Mouse (Mus musculus): Measurements from ENCODE around the gene Rptor. TPM values are rescaled to one million over a fixed set of nuclear protein-coding genes. Genes with fewer than 3 reads are reported as not detected.

Gene Rptor
- total RNA-seq, 2 experiments from 2014 or later = 52.8 to 56.2 TPM

GRCm38 (mm10) chr11:119598856-119599255 is 3.8 kb upstream of the Rptor start:
- no peak for DNase-seq (ENCODE audit: low spot score in 2 of 2)
- intact Hi-C loops (cut with DNase I) = no loop called here

DNA sequence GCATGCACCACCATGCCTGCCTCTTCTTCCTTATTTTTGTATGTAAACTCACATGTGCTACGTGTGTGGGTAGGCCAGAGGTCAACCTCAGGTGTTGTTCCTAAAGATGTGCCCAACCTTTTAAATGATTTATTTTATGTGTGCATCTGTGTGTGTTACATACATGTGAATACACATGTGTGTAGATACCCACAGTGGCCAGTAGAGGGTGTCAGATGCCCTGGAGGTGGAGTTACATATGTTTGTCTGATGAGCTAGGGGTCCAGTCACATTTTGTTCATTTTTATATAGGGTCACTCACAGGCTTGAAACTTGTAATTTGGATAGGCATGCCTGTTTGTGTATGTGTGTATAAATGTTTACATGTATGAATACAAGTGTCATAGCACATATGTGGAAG is 2.4 kb upstream of the Rptor start:
- no peak for DNase-seq (ENCODE audit: low spot score in 2 of 2)
- intact Hi-C loops (cut with DNase I) = loop anchor here (5.0 kb wide), 1 partner anchor 53 kb away; the partner anchor contains the start of gene Nptx1

- DNase-seq (ENCODE audit: low spot score in 2 of 2) = no peak
- intact Hi-C loops (cut with DNase I) = loop anchor here (5.0 kb wide), 1 partner anchor 55 kb away; the partner anchor contains the start of gene Nptx1
Observed at GRCm38 (mm10) chr11:119602177-119602700, 466 bp upstream of the Rptor start.

GRCm38 (mm10) chr11:119603527-119603905 is 811 bp downstream of the Rptor start:
- DNase-seq (ENCODE audit: low spot score in 2 of 2) = no peak
- intact Hi-C loops (cut with DNase I) = loop anchor here (5.0 kb wide), 1 partner anchor 56 kb away; the partner anchor contains the start of gene Nptx1

DNA sequence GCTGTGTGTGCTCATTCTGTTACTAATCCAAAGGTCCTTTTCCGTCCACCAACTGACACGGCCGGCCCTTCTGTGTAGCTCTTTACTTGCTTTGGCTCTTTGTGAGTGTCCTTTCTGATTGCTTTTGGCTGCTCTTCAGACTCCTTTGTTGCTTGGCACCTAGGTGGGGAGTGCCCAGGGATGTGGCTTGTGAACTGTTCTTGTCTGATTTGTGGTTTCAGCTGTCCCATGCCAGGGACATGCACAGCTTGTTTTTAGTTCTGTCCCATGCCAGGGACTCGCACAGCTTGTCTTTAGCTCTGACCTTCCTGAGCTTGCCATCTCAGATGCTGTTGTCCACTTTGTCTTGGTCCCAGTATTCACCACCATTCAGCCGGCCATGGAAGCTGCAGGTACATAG is 4.8 kb downstream of the Rptor start:
- intact Hi-C loops (cut with DNase I) = no loop called here
- DNase-seq (ENCODE audit: low spot score in 2 of 2) = no peak

DNA sequence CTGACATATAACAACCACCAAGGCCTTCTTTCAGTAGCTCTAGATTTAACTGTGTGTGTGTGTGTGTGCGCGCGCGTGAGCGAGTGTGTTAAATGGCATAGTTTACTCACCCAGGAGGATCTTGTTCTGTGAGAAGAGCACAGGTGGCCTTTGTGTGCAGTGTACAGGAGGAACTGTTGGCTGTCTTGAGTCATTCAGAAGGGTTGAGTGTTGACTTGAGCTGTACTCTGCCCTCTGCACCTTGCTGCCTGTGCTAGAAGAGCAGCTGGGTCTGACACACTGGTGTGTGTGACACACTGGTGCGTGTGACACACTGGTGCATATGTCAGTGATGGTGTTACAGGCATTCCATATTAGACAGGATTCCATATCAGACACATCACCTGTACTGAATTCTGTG is 8.8 kb downstream of the Rptor start:
- intact Hi-C loops (cut with DNase I) = no loop called here

DNA sequence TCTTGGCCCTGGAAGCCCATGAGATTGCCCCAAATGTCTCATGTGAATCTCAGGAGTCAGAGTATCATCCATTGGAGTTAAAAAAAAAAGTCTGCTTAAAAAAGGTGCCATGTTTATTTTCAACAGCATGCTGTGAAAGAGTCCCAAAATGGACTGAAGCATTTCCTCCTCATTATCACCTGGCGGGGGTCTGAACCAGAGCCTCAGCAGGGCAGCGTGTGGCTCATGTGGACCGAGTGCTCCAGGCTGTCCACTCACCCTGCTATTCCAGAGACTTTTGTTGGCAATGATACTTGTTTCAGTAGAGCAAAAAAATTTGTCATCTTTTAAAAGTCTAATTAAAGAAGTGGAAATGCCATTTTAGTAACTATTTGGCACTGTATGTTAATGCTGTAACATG is 9.5 kb downstream of the Rptor start:
- DNase-seq (ENCODE audit: low spot score in 2 of 2) = no peak
- intact Hi-C loops (cut with DNase I) = no loop called here

More for the DNA sequence above, 8.8 kb downstream of the Rptor start:
- DNase-seq (ENCODE audit: low spot score in 2 of 2) = no peak

DNA sequence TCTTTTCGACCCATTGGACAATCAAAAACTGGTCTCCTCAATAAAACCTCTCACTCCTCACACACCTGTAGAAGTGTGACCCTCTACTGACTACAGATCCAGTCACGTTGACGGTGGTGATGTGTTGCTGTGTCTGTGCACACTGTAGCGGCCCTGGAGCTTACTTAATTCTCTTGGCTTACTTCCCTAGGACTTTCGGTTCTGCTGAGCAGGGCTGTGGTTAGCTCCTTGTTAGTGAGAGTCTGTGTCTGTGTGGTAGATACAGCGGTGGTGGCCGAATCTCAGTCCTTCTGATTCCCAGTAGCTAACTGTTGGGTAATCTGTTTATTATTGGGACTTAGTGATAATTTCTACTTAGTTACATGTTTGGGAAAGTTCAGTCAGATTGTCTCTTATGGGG is 12.4 kb downstream of the Rptor start:
- intact Hi-C loops (cut with DNase I) = no loop called here
- DNase-seq (ENCODE audit: low spot score in 2 of 2) = no peak

GRCm38 (mm10) chr11:119618763-119619162 is 16.1 kb downstream of the Rptor start:
- intact Hi-C loops (cut with DNase I) = no loop called here
- peak; percentile 46 to 69 for DNase-seq (ENCODE audit: low spot score in 2 of 2)

DNA sequence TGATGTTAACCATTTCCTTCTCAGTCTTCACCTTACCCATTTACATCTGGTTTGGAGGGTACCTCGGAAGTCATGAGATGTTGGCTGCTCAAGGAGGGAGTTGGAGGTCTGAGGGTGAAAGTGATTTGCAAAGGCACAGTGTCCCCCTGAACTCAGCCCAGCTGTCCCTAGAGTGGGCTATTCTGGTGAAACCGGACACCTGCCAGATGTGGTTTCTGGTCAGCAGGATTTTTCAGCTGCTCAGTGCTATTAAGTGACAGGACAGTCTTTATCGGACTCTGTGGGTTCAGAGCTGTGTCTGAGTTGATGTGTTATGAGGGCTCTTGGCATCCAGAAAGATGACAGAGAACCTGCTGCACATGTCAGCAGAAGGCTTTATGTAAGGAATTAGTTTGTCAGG is 18.6 kb downstream of the Rptor start:
- intact Hi-C loops (cut with DNase I) = no loop called here
- no peak for DNase-seq (ENCODE audit: low spot score in 2 of 2)

- intact Hi-C loops (cut with DNase I) = no loop called here
- DNase-seq (ENCODE audit: low spot score in 2 of 2) = no peak
Observed at GRCm38 (mm10) chr11:119623800-119624199, 21.1 kb downstream of the Rptor start.

DNA sequence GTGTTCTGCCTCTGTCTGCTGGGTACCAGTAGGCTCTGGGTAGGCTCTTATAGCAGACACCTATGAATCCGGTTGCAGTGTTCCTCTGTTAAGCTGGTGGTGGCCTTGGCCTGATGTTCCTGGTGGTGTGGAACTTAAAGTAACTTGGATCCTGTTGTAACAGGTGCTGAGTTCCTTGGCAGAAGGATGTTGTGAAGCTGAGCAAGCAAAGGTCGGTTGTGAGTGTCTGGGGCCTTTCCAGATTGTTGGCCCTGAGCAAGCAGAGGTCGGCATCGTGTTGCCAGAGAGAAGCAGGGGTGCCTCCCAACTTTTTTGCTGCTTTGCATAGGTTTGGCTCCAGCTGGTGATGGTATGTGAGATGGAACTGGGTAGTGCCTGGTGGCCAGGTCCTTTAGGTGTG is 21.7 kb downstream of the Rptor start:
- no peak for DNase-seq (ENCODE audit: low spot score in 2 of 2)
- intact Hi-C loops (cut with DNase I) = no loop called here

DNA sequence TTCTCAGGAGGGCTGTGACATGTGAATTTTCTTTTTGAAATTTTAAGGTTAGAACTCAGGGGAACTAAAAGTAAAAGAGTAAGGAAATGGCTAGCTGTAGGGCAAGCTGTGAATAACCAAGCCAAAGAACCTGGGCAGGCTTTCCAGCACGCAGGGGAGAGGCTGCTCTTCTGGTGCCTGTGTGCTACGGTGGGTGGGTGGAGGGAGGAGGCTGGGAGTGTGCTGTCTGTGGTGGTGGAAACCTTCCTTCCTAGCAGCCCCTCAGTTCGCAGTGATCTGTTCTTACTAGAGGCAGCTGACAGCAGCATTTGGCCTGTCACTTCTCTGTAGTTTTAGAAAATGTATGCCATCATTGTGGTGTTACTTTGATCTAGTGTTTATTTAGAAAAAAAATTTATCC is 22.2 kb downstream of the Rptor start:
- no peak for DNase-seq (ENCODE audit: low spot score in 2 of 2)
- intact Hi-C loops (cut with DNase I) = no loop called here

GRCm38 (mm10) chr11:119625476-119625875 is 22.8 kb downstream of the Rptor start:
- no peak for DNase-seq (ENCODE audit: low spot score in 2 of 2)
- intact Hi-C loops (cut with DNase I) = no loop called here

- intact Hi-C loops (cut with DNase I) = no loop called here
- no peak for DNase-seq (ENCODE audit: low spot score in 2 of 2)
Observed at GRCm38 (mm10) chr11:119625943-119626342, 23.2 kb downstream of the Rptor start.

DNA sequence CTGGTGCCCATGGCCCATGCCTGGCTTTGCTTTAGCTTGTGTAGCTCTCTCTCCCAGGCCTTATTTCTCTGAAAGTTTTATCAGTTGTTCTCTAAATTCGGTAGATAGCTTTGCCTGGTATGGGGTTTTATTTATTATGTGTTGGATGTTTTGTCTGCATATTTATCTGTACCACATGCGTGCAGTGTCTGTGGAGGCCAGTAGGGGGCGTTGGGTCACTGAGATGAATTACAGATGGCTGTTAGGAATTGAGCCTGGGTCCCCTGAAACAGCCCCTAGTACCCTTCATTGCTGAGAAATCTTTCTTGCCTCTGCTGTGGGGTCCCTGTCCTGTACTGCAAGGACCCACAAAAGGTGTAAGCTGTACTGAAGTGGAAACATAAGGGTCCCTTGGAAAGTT is 24.5 kb downstream of the Rptor start:
- DNase-seq (ENCODE audit: low spot score in 2 of 2) = no peak
- intact Hi-C loops (cut with DNase I) = no loop called here

DNA sequence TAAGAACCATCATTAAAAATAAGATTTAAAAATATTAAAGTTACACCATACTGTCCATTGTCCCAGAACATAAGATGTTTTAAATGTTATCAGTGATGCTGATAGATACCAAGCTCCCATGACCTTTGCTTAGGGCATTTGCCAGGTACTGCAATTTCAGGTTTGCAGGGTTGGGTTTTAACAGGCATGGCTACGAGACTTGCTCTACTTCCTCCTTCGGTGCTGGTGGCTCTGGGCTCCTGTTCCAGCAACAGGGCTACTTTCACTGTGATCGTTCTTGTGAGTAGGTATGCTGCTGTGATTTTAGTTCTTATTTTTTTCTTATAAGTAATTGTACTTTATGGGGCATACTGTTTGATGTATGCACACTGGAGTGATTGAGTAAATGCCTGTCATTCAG is 26.4 kb downstream of the Rptor start:
- intact Hi-C loops (cut with DNase I) = no loop called here

DNA sequence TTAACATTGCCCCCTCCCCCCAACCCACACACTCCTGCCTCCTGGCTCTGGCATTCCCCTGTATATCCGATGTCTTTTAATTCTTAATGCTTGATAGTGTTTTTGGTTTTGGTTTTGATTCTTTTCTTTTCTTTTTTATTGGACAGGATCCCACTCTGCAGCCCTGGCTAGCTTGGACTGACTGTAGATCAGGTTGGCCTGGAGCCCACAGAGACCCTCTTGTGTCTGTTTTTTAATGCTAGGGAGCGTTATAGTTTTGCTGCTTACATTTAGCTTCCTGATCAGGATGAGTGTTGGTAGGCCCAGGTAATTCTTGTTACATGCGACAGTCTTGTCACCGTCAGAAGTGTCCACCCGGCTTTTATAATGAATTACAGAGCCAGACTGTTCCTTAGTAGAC is 27.6 kb downstream of the Rptor start:
- intact Hi-C loops (cut with DNase I) = no loop called here
- DNase-seq (ENCODE audit: low spot score in 2 of 2) = no peak

More for the DNA sequence above, 26.4 kb downstream of the Rptor start:
- no peak for DNase-seq (ENCODE audit: low spot score in 2 of 2)

GRCm38 (mm10) chr11:119631222-119631870 is 28.6 kb downstream of the Rptor start:
- DNase-seq (ENCODE audit: low spot score in 2 of 2) = no peak

GRCm38 (mm10) chr11:119636371-119636883 is 33.7 kb downstream of the Rptor start:
- intact Hi-C loops (cut with DNase I) = no loop called here
- DNase-seq (ENCODE audit: low spot score in 2 of 2) = no peak

More at GRCm38 (mm10) chr11:119631222-119631870, 28.6 kb downstream of the Rptor start:
- intact Hi-C loops (cut with DNase I) = no loop called here

DNA sequence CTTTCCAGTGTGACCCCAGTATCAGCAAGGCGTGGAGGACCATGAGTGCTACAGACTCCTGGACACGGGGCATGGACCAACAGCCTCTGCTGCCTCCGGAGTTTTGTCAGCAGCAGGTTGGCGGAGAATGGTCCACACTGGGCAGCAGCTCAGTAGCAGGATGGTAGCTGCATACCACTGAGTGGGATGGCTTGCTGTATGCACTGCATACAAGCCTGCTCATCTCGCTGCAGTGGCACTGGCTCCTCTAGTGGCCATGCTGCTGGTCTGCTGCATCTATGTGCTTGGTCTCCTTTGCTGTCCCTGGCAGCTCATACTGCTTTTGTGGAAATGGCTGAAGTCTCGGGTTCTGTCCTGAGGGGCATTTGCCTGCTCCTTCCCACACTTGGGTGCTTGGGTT is 34.8 kb downstream of the Rptor start:
- intact Hi-C loops (cut with DNase I) = no loop called here
- DNase-seq (ENCODE audit: low spot score in 2 of 2) = no peak
